Mouse (Mus musculus) heart, embryonic 11.5 days (tissue): ENCODE results near the gene Mmrn2. TPM values are rescaled to one million over a fixed set of nuclear protein-coding genes. Genes with fewer than 3 reads are reported as not detected.
"Not testable (repeated sequence)": the region's sequence is repeated elsewhere in the genome, so short reads cannot be mapped to it uniquely, and the experiment has no call there.

ENCODE experiments used
- ATAC-seq: fragments of 200-750 bp; cut with Nextera tagmentation; replicated peaks from 2 replicates; pipeline ENCODE4 v1.8.0; 2017; ENCODE audit warnings: moderate library complexity; ENCODE audit not compliant: insufficient number of reproducible peaks, low FRiP score, low TSS enrichment
- H3K27ac ChIP-seq: fragments of 300-500 bp; sonication (generic); 2 replicates; pipeline ENCODE4 v1.5.1; 2014; ENCODE audit warnings: mild to moderate bottlenecking, low read depth, low read length
- H3K27me3 ChIP-seq: fragments of 300-500 bp; sonication (generic); 2 replicates; pipeline ENCODE4 v1.6.1; 2014; ENCODE audit warnings: mild to moderate bottlenecking, low read length, mixed read lengths; ENCODE audit not compliant: control insufficient read depth, insufficient read depth
- H3K36me3 ChIP-seq: fragments of 300-500 bp; sonication (generic); 2 replicates; pipeline ENCODE4 v1.6.1; 2014; ENCODE audit warnings: mild to moderate bottlenecking, low read length, moderate library complexity, mixed read lengths; ENCODE audit not compliant: control insufficient read depth, insufficient read depth
- H3K4me1 ChIP-seq: fragments of 300-500 bp; sonication (generic); 2 replicates; pipeline ENCODE4 v1.6.1; 2014; ENCODE audit warnings: low read length; ENCODE audit not compliant: control insufficient read depth, insufficient read depth
- H3K4me2 ChIP-seq: fragments of 300-500 bp; sonication (generic); 2 replicates; pipeline ENCODE4 v1.6.1; 2014; ENCODE audit warnings: mild to moderate bottlenecking, moderate library complexity
- H3K4me3 ChIP-seq: fragments of 300-500 bp; sonication (generic); 2 replicates; pipeline ENCODE4 v1.5.1; 2014; ENCODE audit warnings: low read depth, low read length
- H3K9ac ChIP-seq: fragments of 300-500 bp; sonication (generic); 2 replicates; pipeline ENCODE4 v1.6.1; 2014; ENCODE audit warnings: mild to moderate bottlenecking, low read depth, low read length, moderate library complexity
- H3K9me3 ChIP-seq: fragments of 300-500 bp; sonication (generic); replicated peaks from 2 replicates; pipeline ENCODE4 v1.6.1; 2016; ENCODE audit warnings: low read length; ENCODE audit not compliant: control insufficient read depth
- WGBS: fragments of 180-500 bp; shearing (Covaris S2); extraction: QIAGEN DNeasy Blood & Tissue Kit; methylation state at CpG from one replicate; pipeline ENCODE4 v1.1.7; 2014; ENCODE audit not compliant: insufficient replicate concordance; 5-methylcytosine and 5-hydroxymethylcytosine counted together
- polyA plus RNA-seq: library from polyadenylated mRNA; unstranded; fragments of >200 nt; fragmentation: Nextera tagmentation; extraction: Ambion mirVana; gene quantifications from 2 replicates; pipeline ENCODE4 v1.2.1, GENCODE M21; 2014

The Mmrn2 gene
- polyA plus RNA-seq, 1 experiment from 2014 or later, result 15.8 TPM

DNA sequence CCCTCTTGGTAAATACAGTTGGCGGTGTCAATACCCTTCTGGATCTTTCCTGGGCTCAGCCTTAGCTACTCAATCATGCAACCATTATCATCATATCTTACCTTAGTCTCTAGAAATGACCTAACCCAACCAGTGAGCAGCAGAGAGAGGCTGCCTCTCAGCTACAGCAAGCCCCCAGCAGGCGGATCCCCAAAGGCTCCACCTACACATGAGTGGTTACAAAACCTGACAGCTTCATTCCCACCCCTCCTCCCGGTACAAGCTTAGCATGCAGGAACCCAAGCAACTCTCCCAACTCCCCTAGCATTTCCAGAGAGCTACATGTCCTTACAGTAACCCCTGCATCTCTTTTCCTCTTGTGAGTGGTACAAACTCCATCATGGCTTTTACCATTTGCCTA is 24.8 kb downstream of the Mmrn2 start:
- H3K4me1 ChIP-seq, result no peaks in the 10 kb centered on the region
- no peak overlapping the region for H3K27ac ChIP-seq
- H3K27me3 ChIP-seq, result no peaks in the 10 kb centered on the region
- 91% methylated on average over 3 of the region's 3 CpGs for WGBS
- no peak overlapping the region for H3K9ac ChIP-seq
- no peak overlapping the region for H3K4me2 ChIP-seq
- H3K9me3 ChIP-seq, result no peaks in the 10 kb centered on the region
- no peak for ATAC-seq
- H3K36me3 ChIP-seq, result peaks cover 18% of the 10 kb centered on the region
- H3K4me3 ChIP-seq, result no peak overlapping the region

DNA sequence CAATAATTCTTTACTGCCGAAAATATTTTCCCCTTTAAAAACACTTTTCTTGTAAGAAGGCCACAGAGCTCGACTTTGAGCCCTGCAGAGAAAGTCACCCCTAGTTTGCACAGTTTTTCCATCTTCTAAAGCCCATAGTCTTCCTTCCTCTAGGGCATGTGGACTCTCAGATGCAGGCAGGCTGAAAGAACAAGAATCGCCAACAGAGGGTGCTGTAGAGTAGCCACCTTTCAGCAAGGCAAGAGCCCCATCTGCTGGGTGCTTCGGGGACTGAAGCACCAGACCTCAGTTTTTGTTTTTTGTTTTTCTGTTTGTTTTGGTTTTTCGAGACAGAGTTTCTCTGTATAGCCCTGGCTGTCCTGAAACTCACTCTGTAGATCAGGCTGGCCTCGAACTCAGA is 25.9 kb downstream of the Mmrn2 start:
- Histone ChIP-seq H3K4me3 (no peak overlapping the region), H3K27ac (no peak overlapping the region), H3K4me2 (no peak overlapping the region), H3K27me3 (no peaks in the 10 kb centered on the region), H3K9ac (no peak overlapping the region), H3K9me3 (no peaks in the 10 kb centered on the region), H3K36me3 (peaks cover 22% of the 10 kb centered on the region), H3K4me1 (no peaks in the 10 kb centered on the region)
- ATAC-seq, result no peak
- 48% methylated on average over 6 of the region's 6 CpGs for WGBS

DNA sequence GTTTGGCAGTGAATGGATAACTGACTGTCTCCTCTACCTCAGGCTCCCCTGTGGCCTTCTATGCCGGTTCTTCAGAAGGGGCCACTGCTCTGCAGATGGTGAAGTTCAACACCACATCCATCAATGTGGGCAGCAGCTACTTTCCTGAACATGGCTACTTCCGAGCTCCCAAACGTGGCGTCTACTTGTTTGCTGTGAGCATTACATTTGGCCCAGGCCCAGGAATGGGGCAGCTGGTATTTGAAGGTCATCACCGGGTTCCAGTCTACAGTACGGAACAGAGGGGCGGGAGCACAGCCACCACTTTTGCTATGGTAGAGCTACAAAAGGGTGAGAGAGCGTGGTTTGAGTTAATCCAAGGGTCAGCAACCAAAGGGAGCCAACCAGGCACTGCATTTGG is 27.6 kb downstream of the Mmrn2 start:
- Histone ChIP-seq H3K27ac (no peak overlapping the region), H3K4me3 (no peak overlapping the region), H3K4me2 (no peak overlapping the region), H3K9me3 (no peaks in the 10 kb centered on the region), H3K4me1 (no peaks in the 10 kb centered on the region), H3K9ac (no peak overlapping the region), H3K27me3 (no peaks in the 10 kb centered on the region), H3K36me3 (peaks cover 22% of the 10 kb centered on the region)
- no peak for ATAC-seq
- WGBS, result 80% methylated on average over 8 of the region's 8 CpGs

DNA sequence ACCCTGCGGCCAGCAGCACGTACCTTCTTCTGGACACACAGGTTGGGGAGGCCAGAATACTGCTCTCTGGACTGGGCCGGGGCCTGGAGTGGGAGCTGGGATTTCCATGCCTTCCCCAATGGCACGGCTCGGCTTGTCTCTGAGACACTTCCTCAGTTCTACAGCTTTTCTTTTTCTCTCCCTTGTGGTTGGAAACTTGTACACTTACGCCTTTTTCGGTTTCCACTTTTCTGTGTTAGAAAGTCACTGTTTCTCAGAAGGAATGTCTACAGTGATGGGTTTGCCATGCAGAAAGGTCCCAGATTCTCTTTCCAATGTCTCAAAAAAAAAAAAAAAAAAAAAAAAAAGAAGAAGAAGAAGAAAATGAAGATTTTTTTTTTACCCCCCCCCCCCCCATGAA is 28.2 kb downstream of the Mmrn2 start:
- ATAC-seq, result no peak
- Histone ChIP-seq H3K36me3 (peaks cover 24% of the 10 kb centered on the region), H3K4me1 (no peaks in the 10 kb centered on the region), H3K4me2 (no peak overlapping the region), H3K9me3 (no peaks in the 10 kb centered on the region), H3K9ac (no peak overlapping the region), H3K27me3 (no peaks in the 10 kb centered on the region), H3K4me3 (no peak overlapping the region), H3K27ac (no peak overlapping the region)
- WGBS, result 94% methylated on average over 7 of the region's 7 CpGs

DNA sequence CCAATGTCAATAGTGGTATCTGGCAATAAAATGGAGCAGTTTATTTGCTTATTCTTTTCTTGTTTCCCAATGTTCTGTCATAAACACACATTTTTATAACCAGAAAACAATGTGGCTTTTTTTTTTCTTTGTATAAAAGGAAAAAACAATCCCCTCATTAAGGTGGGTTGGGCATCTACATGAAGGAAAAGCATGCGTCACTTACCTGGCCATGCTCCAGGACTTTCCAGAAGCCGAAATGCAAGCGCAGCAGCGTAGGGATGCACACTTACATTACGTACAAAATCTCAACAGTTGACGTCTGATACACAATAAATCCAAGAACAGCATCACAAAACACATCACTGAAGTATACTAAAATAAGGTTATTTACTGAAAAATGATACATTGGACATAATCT is 35.5 kb downstream of the Mmrn2 start:
- H3K4me1 ChIP-seq, result no peaks in the 10 kb centered on the region
- H3K9ac ChIP-seq, result no peak overlapping the region
- no peak overlapping the region for H3K4me2 ChIP-seq
- H3K27me3 ChIP-seq, result no peaks in the 10 kb centered on the region
- H3K36me3 ChIP-seq, result peaks cover 35% of the 10 kb centered on the region
- no peak overlapping the region for H3K4me3 ChIP-seq
- no peak overlapping the region for H3K27ac ChIP-seq
- WGBS, result 93% methylated on average over 6 of the region's 6 CpGs
- no peaks in the 10 kb centered on the region; the same call in 1 of the 2 replicates for H3K9me3 ChIP-seq
- ATAC-seq, result no peak

DNA sequence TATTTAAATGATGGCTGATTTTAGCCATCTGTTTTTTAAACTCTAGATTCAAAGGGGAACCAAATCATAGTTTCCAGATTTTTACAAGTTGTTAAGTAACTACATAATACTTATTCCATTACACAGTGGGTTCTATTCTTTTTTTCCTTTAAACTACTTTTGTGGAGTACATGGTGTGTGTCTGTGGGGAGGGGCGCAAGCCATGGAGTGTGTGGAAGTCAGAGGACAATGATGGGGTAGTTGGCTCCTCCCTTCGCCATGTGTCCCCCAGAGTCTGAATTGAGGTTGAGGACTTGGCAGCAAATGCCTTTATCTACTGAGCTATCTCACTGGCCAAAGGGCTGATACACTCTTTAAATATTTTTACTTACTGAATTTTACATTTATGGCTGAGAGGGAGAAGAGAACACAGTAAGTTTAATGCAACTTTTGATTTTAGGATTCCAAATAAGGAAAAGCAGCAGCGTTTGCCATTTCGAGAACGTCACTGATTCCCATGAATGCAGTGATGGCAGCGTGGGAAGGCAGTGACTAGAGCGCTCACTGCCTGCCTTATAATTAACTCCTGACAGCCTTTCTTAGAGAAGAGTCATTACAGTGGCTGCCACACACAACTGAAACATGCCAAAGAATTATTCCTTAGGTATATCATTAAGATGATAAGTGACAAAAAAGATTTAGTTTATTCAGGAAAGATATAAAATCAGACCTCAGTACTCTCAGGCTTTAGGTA is 37.1 kb downstream of the Mmrn2 start:
- Histone ChIP-seq H3K9me3 (no peaks in the 10 kb centered on the region; the same call in 1 of the 2 replicates), H3K36me3 (peaks cover 32% of the 10 kb centered on the region), H3K4me1 (no peaks in the 10 kb centered on the region), H3K27ac (no peak overlapping the region), H3K4me3 (no peak overlapping the region), H3K27me3 (no peaks in the 10 kb centered on the region), H3K4me2 (no peak overlapping the region), H3K9ac (no peak overlapping the region)
- no peak for ATAC-seq
- WGBS, result 90% methylated on average over 7 of the region's 7 CpGs

DNA sequence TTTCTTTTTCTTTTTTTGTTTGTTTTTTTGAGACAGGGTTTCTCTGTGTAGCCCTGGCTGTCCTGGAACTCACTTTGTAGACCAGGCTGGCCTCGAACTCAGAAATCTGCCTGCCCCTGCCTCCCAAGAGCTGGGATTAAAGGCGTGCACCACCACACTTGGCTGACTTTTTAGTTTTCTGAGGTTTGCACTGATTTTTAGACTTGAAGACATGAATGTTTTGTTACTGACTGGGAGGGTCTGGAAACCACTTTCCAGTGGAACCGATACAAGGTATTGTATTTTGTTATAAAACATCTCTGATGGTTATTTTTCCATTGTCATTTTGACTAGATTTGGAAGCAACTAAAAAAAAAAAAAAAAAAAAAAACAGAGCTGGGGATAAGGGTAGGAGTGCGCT is 41.7 kb downstream of the Mmrn2 start:
- peaks cover 29% of the 10 kb centered on the region for H3K36me3 ChIP-seq
- not testable (repeated sequence) for H3K27me3 ChIP-seq, H3K4me3 ChIP-seq, ATAC-seq, H3K27ac ChIP-seq, H3K9ac ChIP-seq, H3K4me1 ChIP-seq, H3K4me2 ChIP-seq, H3K9me3 ChIP-seq
- WGBS, result 93% methylated on average over 4 of the region's 4 CpGs

DNA sequence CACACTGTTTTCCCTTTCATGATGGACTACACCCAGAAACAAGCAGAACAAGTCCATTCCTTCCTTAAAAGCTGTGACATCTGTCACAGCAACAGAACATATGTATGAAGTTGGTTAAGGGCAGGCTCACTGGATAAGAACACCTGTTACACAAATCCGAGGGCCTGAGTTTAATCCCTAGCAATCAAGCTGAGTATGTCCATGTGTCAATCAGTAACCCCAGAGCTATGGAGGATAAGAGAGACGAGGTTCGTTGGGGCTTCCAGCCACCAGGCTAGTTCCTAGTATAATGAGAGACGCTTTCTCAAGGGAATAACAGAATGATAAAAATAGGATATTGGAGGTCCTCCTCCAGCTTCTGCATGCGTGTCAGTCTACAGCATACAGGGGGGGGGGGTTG is 42.2 kb downstream of the Mmrn2 start:
- no peak overlapping the region for H3K9ac ChIP-seq
- no peak overlapping the region for H3K4me3 ChIP-seq
- no peak for ATAC-seq
- H3K27me3 ChIP-seq, result no peaks in the 10 kb centered on the region
- no peak overlapping the region for H3K4me2 ChIP-seq
- H3K4me1 ChIP-seq, result no peaks in the 10 kb centered on the region
- H3K36me3 ChIP-seq, result peaks cover 31% of the 10 kb centered on the region
- no peak overlapping the region for H3K27ac ChIP-seq
- no peaks in the 10 kb centered on the region for H3K9me3 ChIP-seq
- 83% methylated on average over 5 of the region's 5 CpGs for WGBS

DNA sequence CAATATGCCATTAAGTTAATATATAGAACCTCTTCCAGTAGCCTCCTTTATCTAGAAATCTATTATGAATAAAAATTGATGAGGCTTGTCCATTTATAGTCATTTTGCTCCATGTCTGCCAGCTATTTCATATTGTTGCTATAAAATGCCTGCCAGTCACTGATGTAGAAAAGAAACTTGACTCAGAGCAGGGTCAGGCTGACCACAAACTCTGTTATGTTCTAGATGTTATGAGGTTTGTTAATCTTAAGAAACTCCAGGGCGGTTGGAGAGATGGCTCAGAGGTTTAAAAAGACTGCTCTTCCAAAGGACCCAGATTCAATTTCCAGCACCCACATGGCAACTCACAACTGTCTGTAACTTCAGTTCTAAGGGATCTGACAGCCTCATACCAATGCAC is 45.8 kb downstream of the Mmrn2 start:
- H3K4me3 ChIP-seq, result no peak overlapping the region
- no peak overlapping the region for H3K4me2 ChIP-seq
- WGBS, result 90% methylated on average over 1 of the region's 1 CpGs
- no peaks in the 10 kb centered on the region for H3K9me3 ChIP-seq
- no peaks in the 10 kb centered on the region for H3K4me1 ChIP-seq
- no peak for ATAC-seq
- H3K9ac ChIP-seq, result no peak overlapping the region
- peaks cover 29% of the 10 kb centered on the region for H3K36me3 ChIP-seq
- no peaks in the 10 kb centered on the region for H3K27me3 ChIP-seq
- H3K27ac ChIP-seq, result no peak overlapping the region
